Mouse (Mus musculus) thymus, adult 2 months (tissue): Measurements from ENCODE around the gene Dnajc10.

ENCODE experiments used
- CTCF ChIP-seq: fragments of 200-500 bp; IDR thresholded peaks from 2 replicates; pipeline ENCODE4 v1.5.1; 2012; ENCODE audit warnings: mild to moderate bottlenecking, control low read depth, low read length, moderate library complexity, borderline replicate concordance; ENCODE audit not compliant: control insufficient read depth, poor library complexity, insufficient read depth; ENCODE audit errors: extremely low read depth
- POLR2A ChIP-seq: fragments of 200-500 bp; IDR thresholded peaks from 2 replicates; pipeline ENCODE4 v1.6.1; 2012; ENCODE audit warnings: mild to moderate bottlenecking, low read length, control low read depth, moderate library complexity; ENCODE audit not compliant: control insufficient read depth, poor library complexity, insufficient read depth; ENCODE audit errors: extremely low read depth

DNA sequence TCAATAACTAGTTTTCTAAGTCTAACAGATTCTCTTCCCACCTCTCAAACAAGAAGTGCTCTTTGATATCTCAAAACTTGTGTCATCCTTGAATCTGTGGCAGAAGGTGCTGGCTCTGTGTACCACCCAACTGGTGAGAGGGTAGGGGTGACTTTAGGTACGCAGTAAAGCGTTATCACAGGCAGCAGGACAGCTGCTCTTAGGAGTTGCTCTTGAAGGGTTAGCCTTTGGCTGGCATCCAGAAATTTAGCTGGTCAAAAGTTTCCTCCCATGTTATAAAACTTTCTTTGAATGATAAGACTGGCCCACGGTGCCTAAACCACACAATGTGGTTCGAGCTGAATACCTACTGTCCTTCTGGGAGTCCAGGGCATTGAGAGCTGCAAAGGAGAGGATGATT lies 4.5 kb upstream of the Dnajc10 start:
- TF ChIP-seq CTCF (no peak), POLR2A (no peak)
